Mouse (Mus musculus) midbrain, embryonic 16.5 days (tissue): ENCODE data around the gene Ppm1k. TPM values are rescaled to one million over a fixed set of nuclear protein-coding genes. Genes with fewer than 3 reads are reported as not detected.
"Not testable (repeated sequence)": the region's sequence is repeated elsewhere in the genome, so short reads cannot be mapped to it uniquely, and the experiment has no call there.

Source experiments
- ATAC-seq: fragments of 200-750 bp; cut with Nextera tagmentation; 2 replicates; pipeline ENCODE4 v1.8.0; 2017; ENCODE audit warnings: moderate TSS enrichment
- H3K27ac ChIP-seq: fragments of 300-500 bp; sonication (generic); 2 replicates; pipeline ENCODE4 v1.5.1; 2014; ENCODE audit warnings: mild to moderate bottlenecking, low read length, mixed read lengths
- H3K27me3 ChIP-seq: fragments of 300-500 bp; sonication (generic); 2 replicates; pipeline ENCODE4 v1.6.1; 2014; ENCODE audit warnings: low read depth, low read length, mixed read lengths; ENCODE audit not compliant: control insufficient read depth, insufficient read depth
- H3K36me3 ChIP-seq: fragments of 300-500 bp; sonication (generic); 2 replicates; pipeline ENCODE4 v1.6.1; 2014; ENCODE audit warnings: mild to moderate bottlenecking, low read length, moderate library complexity, mixed read lengths; ENCODE audit not compliant: control insufficient read depth, insufficient read depth
- H3K4me1 ChIP-seq: fragments of 300-500 bp; sonication (generic); 2 replicates; pipeline ENCODE4 v1.6.1; 2014; ENCODE audit warnings: mild to moderate bottlenecking, low read length, mixed read lengths; ENCODE audit not compliant: control insufficient read depth, insufficient read depth
- H3K4me2 ChIP-seq: fragments of 300-500 bp; sonication (generic); 2 replicates; pipeline ENCODE4 v1.6.1; 2014; ENCODE audit warnings: mild to moderate bottlenecking, low read length, mixed read lengths
- H3K4me3 ChIP-seq: fragments of 300-500 bp; sonication (generic); 2 replicates; pipeline ENCODE4 v1.5.1; 2014; ENCODE audit warnings: low read depth, mild to moderate bottlenecking, low read length, moderate library complexity, mixed read lengths
- H3K9ac ChIP-seq: fragments of 300-500 bp; sonication (generic); 2 replicates; pipeline ENCODE4 v1.6.1; 2014; ENCODE audit warnings: low read depth, low read length, mixed read lengths
- H3K9me3 ChIP-seq: fragments of 300-500 bp; sonication (generic); replicated peaks from 2 replicates; pipeline ENCODE4 v1.6.1; 2014; ENCODE audit warnings: mild to moderate bottlenecking, low read length, mixed read lengths; ENCODE audit not compliant: control insufficient read depth, poor library complexity, severe bottlenecking
- WGBS: fragments of 180-500 bp; shearing (Covaris S2); extraction: QIAGEN DNeasy Blood & Tissue Kit; methylation state at CpG from one replicate; pipeline ENCODE4 v1.1.7; 2014; 5-methylcytosine and 5-hydroxymethylcytosine counted together
- polyA plus RNA-seq: library from polyadenylated mRNA; unstranded; fragments of >200 nt; fragmentation: Nextera tagmentation; extraction: Ambion mirVana; gene quantifications from 2 replicates; pipeline ENCODE4 v1.2.1, GENCODE M21; 2015

Gene Ppm1k
- polyA plus RNA-seq, 1 experiment from 2014 or later: 7.2 TPM

DNA sequence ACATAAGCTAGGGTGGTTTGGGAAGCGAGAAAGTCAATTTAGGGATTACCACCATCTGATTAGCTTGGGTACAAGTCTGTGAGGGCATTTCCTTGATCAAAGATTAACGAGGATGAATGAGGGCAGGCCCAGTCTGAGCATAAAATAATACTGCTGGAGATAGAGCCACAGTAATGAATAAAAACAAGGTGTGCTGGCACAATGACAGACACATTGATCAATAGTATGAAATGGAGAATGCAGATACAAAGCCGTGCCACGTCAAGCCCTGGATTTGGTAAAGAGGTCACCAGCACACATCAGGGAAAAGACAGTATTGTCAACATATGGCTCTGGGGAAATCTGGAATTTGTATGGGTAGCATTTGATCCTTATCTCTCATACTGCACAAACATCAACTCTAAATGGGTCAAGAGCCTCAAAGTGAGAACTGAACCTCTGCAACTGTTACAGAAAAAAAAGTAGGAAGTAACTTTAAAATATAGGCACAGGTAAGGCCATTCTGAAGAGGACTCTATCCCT, 22.6 kb upstream of the Ppm1k start:
- WGBS: 55% methylated on average over 4 of the region's 4 CpGs
- no peak overlapping the region for H3K4me2 ChIP-seq
- H3K27me3 ChIP-seq: no peaks in the 10 kb centered on the region
- H3K4me1 ChIP-seq: no peaks in the 10 kb centered on the region
- no peak overlapping the region for H3K27ac ChIP-seq
- no peaks in the 10 kb centered on the region for H3K36me3 ChIP-seq
- no peak for ATAC-seq
- 0 out of 2 replicates have a peak, but pooled peaks cover 2% of the 10 kb centered on the region for H3K9me3 ChIP-seq
- no peak overlapping the region for H3K9ac ChIP-seq
- H3K4me3 ChIP-seq: no peak overlapping the region

DNA sequence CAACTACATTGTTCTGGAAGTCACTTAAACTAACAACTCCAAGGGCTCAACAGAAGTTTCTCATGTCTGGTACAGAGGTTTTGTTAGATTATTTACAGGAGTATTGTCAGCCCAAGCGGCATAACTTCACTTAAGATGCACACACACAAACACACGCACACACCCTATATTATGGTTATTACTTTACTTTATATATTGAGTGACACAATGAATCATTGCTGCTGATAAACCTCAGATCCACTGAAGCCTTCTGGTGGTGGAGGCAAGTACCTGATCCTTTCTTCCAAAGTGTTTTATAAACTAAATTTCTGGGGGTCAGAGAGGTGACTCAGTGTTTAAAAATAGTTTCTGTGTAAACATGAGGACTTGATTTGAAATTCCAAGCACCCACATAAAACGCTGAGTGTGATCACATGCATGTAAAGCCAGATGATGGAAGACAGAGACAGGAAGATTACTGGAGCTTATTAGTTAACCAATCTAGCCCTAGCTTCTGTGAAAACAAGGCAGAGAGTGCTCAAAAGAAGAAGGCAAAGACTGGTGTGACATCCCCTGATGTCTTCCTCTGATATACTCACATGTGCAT, 16.0 kb upstream of the Ppm1k start:
- H3K4me1 ChIP-seq: no peaks in the 10 kb centered on the region
- no peaks in the 10 kb centered on the region for H3K36me3 ChIP-seq
- no peaks in the 10 kb centered on the region for H3K27me3 ChIP-seq
- H3K9me3 ChIP-seq: no peaks in the 10 kb centered on the region
- WGBS: 84% methylated on average over 3 of the region's 3 CpGs
- no peak overlapping the region for H3K27ac ChIP-seq
- no peak overlapping the region for H3K4me3 ChIP-seq
- no peak overlapping the region for H3K4me2 ChIP-seq
- H3K9ac ChIP-seq: no peak overlapping the region
- no peak for ATAC-seq

DNA sequence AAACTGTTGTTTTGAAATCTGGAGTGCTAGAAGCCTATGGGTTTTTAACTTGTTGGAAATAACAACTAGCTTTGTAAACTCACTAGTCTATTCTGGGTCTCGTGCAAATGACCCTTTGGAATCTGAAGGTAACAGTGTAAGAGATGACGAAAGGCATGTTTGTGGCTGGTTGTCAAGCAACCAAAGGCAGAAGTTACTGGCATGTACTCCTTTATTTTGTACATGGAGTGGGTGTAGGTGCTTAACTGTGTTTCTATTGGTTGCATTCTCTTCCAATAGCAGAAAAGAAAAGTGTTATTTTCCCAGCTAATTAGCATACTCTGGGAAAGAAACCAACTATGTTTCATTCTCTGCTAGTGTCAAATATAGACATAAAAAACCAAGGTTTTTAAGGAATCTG, 9.6 kb upstream of the Ppm1k start:
- WGBS: 57% methylated on average over 2 of the region's 2 CpGs
- Histone ChIP-seq H3K4me2 (no peak overlapping the region), H3K4me3 (no peak overlapping the region), H3K36me3 (no peaks in the 10 kb centered on the region), H3K4me1 (no peaks in the 10 kb centered on the region), H3K27me3 (no peaks in the 10 kb centered on the region), H3K9me3 (no peaks in the 10 kb centered on the region), H3K9ac (no peak overlapping the region), H3K27ac (no peak overlapping the region)
- ATAC-seq: no peak

DNA sequence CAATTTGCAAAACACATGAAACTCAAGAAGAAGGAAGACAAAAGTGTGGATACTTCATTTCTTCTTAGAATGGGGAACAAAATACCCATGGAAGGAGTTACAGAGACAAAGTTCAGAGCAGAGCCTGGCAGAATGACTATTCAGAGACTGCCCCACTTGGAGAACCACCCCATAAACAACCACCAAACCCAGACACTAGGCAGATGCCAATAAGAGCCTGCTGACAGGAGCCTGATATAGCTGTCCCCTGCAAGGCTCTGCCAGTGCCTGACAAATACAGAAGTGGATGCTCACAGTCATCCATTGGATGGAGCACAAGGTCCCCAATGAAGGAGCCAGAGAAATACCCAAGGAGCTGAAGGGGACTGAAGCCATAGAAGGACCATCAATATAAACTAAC, 8.3 kb upstream of the Ppm1k start:
- not testable (repeated sequence) for H3K27ac ChIP-seq, H3K27me3 ChIP-seq, H3K4me3 ChIP-seq, H3K4me1 ChIP-seq, H3K9me3 ChIP-seq, H3K9ac ChIP-seq, ATAC-seq, H3K36me3 ChIP-seq, H3K4me2 ChIP-seq

DNA sequence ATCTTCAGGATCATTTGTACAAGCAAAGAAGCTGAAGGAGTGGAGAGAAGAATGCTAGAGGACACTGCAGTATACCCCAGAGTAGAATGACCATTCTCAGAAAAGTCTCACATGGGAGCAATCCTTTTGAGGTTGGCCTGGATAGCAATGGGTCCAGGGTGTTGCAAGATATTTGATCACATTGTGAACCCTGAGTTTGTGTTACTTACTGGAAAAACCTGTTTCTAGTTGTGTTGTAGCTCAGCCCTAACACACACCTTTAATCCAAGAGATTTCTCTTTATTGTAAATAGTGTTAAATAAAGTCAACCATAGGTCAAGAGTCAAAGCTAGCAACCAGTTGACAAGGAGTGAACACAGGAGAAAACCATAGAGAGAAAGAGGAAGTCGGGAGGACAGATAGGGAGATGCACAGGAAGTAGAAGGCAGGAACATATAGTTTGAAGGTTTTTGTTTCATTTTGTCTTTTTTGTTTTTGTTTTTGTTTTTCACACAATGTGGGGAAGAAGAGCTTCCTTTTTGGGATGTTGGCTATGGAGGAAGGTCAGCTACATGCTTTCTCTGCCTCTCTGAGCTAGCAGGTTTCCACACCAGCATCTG, 6.6 kb upstream of the Ppm1k start:
- no peaks in the 10 kb centered on the region for H3K27me3 ChIP-seq
- no peak overlapping the region for H3K27ac ChIP-seq
- H3K36me3 ChIP-seq: no peaks in the 10 kb centered on the region
- no peak overlapping the region for H3K9ac ChIP-seq
- H3K4me1 ChIP-seq: no peaks in the 10 kb centered on the region
- WGBS: 83% methylated on average over 1 of the region's 1 CpGs
- no peak overlapping the region for H3K4me3 ChIP-seq
- ATAC-seq: no peak
- no peaks in the 10 kb centered on the region for H3K9me3 ChIP-seq
- no peak overlapping the region for H3K4me2 ChIP-seq

DNA sequence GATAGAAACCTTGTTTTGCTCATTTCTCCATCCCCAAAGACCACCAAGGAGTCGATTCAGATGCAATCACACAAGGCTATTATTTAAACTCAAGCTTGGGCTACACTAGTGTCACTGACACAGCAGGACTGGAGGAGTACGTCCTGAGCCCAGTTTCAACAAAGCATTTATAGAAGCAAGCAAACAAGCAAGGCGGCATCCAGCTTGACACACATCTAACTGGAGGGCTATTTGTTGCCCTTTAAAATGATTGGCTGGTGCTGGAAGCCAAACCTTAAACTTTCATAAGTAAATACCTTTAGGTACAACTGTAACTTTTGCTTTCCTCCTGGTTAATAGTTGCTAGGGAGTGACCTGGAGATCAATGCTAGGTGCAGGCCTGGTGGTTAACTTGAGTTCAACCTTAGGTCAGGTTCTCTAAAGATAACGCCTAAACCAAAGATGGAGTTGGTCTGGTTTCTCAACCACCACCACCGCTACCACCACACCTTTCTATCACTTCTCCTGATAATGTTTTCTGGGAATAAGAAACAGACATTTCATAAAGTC, 5.8 kb upstream of the Ppm1k start:
- H3K4me2 ChIP-seq: no peak overlapping the region
- ATAC-seq: no peak
- H3K4me1 ChIP-seq: no peaks in the 10 kb centered on the region
- H3K4me3 ChIP-seq: no peak overlapping the region
- H3K36me3 ChIP-seq: no peaks in the 10 kb centered on the region
- no peaks in the 10 kb centered on the region for H3K27me3 ChIP-seq
- H3K9me3 ChIP-seq: no peaks in the 10 kb centered on the region
- H3K27ac ChIP-seq: no peak overlapping the region
- no peak overlapping the region for H3K9ac ChIP-seq
- 85% methylated on average over 5 of the region's 5 CpGs for WGBS

DNA sequence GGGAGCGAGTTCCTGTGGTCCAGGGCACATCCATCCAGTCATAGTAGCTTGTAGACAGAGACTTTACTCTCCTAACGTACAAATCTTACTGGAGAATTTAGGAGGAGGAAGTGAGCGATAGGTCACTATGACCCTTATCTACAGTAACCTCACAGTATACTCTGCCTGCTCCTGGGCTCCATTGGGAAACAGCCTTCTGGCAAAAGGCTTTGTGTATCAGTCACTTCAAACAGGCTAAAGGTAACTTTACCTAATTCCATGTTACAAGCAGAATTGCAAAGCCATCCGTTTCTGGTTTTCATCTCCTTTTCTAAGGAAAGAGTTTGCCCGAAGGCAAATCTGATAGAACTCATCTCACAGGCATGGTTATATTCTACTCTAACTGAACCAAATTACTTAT, 2.6 kb upstream of the Ppm1k start:
- H3K4me1 ChIP-seq: peaks cover 11% of the 10 kb centered on the region
- no peak overlapping the region for H3K27ac ChIP-seq
- 93% methylated on average over 5 of the region's 5 CpGs for WGBS
- no peak overlapping the region for H3K4me3 ChIP-seq
- no peak for ATAC-seq
- no peaks in the 10 kb centered on the region for H3K9me3 ChIP-seq
- H3K27me3 ChIP-seq: no peaks in the 10 kb centered on the region
- H3K4me2 ChIP-seq: no peak overlapping the region
- no peak overlapping the region for H3K9ac ChIP-seq
- H3K36me3 ChIP-seq: no peaks in the 10 kb centered on the region

DNA sequence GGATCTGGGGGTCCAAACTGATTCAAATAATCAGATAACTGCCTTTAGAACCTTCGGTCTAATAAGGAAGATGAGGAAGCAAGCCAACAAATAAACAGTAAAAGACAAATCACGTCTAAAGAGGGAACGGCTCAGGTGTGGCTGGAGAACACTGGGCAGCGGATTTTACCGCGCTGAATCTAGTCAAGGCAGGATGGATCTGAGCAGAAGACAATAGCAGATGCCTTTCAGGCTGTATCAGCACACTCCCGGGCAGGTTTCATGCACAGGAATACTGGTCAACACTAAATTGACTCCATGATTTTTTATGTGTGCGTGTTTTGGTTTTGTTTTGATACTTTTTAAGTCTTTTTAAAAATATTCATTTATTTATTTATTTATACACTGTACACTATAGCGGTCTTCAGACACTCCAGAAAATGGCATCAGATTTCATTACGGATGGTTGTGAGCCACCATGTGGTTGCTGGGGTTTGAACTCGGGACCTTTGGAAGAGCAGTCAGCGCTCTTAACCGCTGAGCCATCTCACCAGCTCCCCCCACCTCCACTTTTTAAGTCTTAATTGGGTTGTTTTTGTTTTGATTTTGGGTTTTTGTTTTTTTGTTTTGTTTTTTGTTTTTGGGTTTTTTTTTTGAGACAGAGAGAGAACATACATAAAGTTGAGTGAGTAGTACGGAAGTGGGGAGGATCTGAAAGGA, 852 bp upstream of the Ppm1k start:
- peak overlapping the region; percentile 53 for H3K9ac ChIP-seq
- H3K4me2 ChIP-seq: peak overlapping the region; percentile 62
- no peaks in the 10 kb centered on the region for H3K27me3 ChIP-seq
- H3K4me1 ChIP-seq: peaks cover 11% of the 10 kb centered on the region
- peak overlapping the region; percentile 58 for H3K4me3 ChIP-seq
- H3K36me3 ChIP-seq: no peaks in the 10 kb centered on the region
- 25% methylated on average over 14 of the region's 14 CpGs for WGBS
- H3K27ac ChIP-seq: peak overlapping the region; percentile 52; the same call in 1 of the 2 replicates
- ATAC-seq: peak; percentile 53
- no peaks in the 10 kb centered on the region for H3K9me3 ChIP-seq
